In the genomic region with DNA sequence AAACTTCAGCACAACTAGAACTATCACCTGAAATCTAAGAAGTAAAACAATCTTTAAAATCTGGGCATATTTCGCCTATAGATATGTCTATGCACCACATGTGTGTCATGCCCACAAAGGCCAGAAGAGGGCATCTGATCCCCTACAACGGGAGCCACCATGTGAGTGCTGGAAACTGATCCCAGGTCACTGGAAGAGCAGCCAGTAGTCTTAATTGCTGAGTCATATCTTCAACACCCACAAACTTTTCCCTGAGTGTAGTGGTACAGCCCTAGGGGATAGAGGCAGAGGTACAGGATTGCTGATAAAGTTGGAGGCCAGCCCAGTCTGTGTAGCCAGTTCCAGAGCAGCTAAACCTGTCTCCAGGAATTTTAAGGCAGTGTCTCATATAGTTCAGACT, we compare ENCODE assay signal across 11 mouse cellular contexts. TPM values are rescaled to one million over a fixed set of nuclear protein-coding genes. Genes with fewer than 3 reads are reported as not detected.
DNase-seq lines count a peak whose midpoint lies in the region; ATAC-seq and TF ChIP-seq lines count a peak whose summit lies in the region.
"Had no signal": no experiment of that assay in that cellular context is flagged by ENCODE, and none has a peak within 500 bp of the region (broad histone marks: within the 10 kb centered on the region; RNA-seq: fewer than 3 reads in every experiment).

No protein-coding gene starts in this region.

- H3K9me3 ChIP-seq in ES-Bruce4 (replicated peaks; ENCODE audit: control insufficient read depth, insufficient read depth, low read length, poor library complexity, severe bottlenecking) = no peaks in the 10 kb centered on the region
- H3K9me3 ChIP-seq in lung, postnatal 0 days (ENCODE audit: low read length) = no peaks in the 10 kb centered on the region
- H3K9me3 ChIP-seq: embryonic facial prominence, embryonic 12.5 days had no signal

- WGBS in bone marrow, adult 2 months = 85% methylated on average over 2 of the region's 2 CpGs
- 97% methylated on average over 2 of the region's 2 CpGs for WGBS in lung, postnatal 0 days

- H3K27ac ChIP-seq in ES-Bruce4 (ENCODE audit: insufficient read depth, low read length) = peak overlapping the region; percentile 29; the same call in 1 of the 2 replicates
- no peak overlapping the region for H3K27ac ChIP-seq in bone marrow, adult 2 months (ENCODE audit: control insufficient read depth, insufficient read depth, low read depth, low read length, poor library complexity)
- H3K27ac ChIP-seq in lung, postnatal 0 days (ENCODE audit: low read length) = no peak overlapping the region
- H3K27ac ChIP-seq: embryonic facial prominence, embryonic 12.5 days had no signal

- 0 out of 2 replicates have a peak, but pooled peaks have one; percentile 18 for TF ChIP-seq EP300 in ES-Bruce4 (IDR thresholded peaks at IDR 0.05; ENCODE audit: insufficient read depth, low read depth, low read length)
- no peak for TF ChIP-seq EP300 in lung, postnatal 0 days (IDR thresholded peaks at IDR 0.05)

- H3K4me1 ChIP-seq in ES-Bruce4 (ENCODE audit: control insufficient read depth, insufficient read depth, low read length) = no peaks in the 10 kb centered on the region
- H3K4me1 ChIP-seq in bone marrow, adult 2 months (ENCODE audit: control insufficient read depth, insufficient read depth, low read length) = no peaks in the 10 kb centered on the region
- H3K4me1 ChIP-seq in lung, postnatal 0 days (ENCODE audit: insufficient read depth, low read depth, low read length) = no peaks in the 10 kb centered on the region
- H3K4me1 ChIP-seq: embryonic facial prominence, embryonic 12.5 days had no signal

- TF ChIP-seq CTCF in ES-Bruce4 (IDR thresholded peaks at IDR 0.05; ENCODE audit: low read depth, low read length) = peak; percentile 57
- peak; percentile 37 for TF ChIP-seq CTCF in bone marrow, adult 2 months (IDR thresholded peaks at IDR 0.05; ENCODE audit: control insufficient read depth, insufficient read depth, low read length)
- peak; percentile 59 for TF ChIP-seq CTCF in lung, postnatal 0 days (IDR thresholded peaks at IDR 0.05)

- H3K4me2 ChIP-seq in lung, postnatal 0 days (replicated peaks; ENCODE audit: low read depth, low read length) = no peak overlapping the region
- H3K4me2 ChIP-seq: embryonic facial prominence, embryonic 12.5 days; heart, embryonic 11.5 days had no signal

- no peak overlapping the region for H3K4me3 ChIP-seq in ES-Bruce4 (ENCODE audit: low read depth, low read length)
- no peak overlapping the region for H3K4me3 ChIP-seq in bone marrow, adult 2 months (replicated peaks; ENCODE audit: control insufficient read depth, low read depth, low read length)
- no peak overlapping the region for H3K4me3 ChIP-seq in lung, postnatal 0 days (ENCODE audit: low read depth, low read length)
- H3K4me3 ChIP-seq: embryonic facial prominence, embryonic 12.5 days; megakaryocyte, embryonic 14.5 days had no signal

- H3K36me3 ChIP-seq in ES-Bruce4 (ENCODE audit: control insufficient read depth, insufficient read depth, low read length, poor library complexity, severe bottlenecking) = peaks cover 12% of the 10 kb centered on the region
- peaks cover 41% of the 10 kb centered on the region for H3K36me3 ChIP-seq in lung, postnatal 0 days (ENCODE audit: insufficient read depth, low read length)

- ATAC-seq in lung, postnatal 0 days = no peak

- no peak overlapping the region for H3K9ac ChIP-seq in ES-Bruce4 (ENCODE audit: low read depth, poor library complexity, severe bottlenecking)
- H3K9ac ChIP-seq in lung, postnatal 0 days (replicated peaks; ENCODE audit: low read depth) = no peak overlapping the region
- H3K9ac ChIP-seq: embryonic facial prominence, embryonic 12.5 days had no signal

- no peaks in the 10 kb centered on the region for H3K27me3 ChIP-seq in ES-Bruce4 (ENCODE audit: control insufficient read depth, insufficient read depth, low read length, poor library complexity, severe bottlenecking)
- no peaks in the 10 kb centered on the region for H3K27me3 ChIP-seq in lung, postnatal 0 days (replicated peaks; ENCODE audit: insufficient read depth, low read length)
- H3K27me3 ChIP-seq: embryonic facial prominence, embryonic 12.5 days; megakaryocyte, embryonic 14.5 days had no signal

- TF ChIP-seq POLR2A in ES-Bruce4 (IDR thresholded peaks at IDR 0.05; ENCODE audit: insufficient read depth, low read length) = no peak
- TF ChIP-seq POLR2A in bone marrow, adult 2 months (IDR thresholded peaks at IDR 0.05; ENCODE audit: borderline replicate concordance, control insufficient read depth, low read depth, low read length) = no peak

- peak; percentile 34 for DNase-seq in kidney, postnatal 10 days
- DNase-seq in kidney, adult 9 months = no peak
- no peak for DNase-seq in lung, postnatal 0 days (ENCODE audit: low spot score)
- no peak for DNase-seq in T-cell, adult 2 months (ENCODE audit: low spot score)
- no peak for DNase-seq in right cerebral cortex, adult 18-20 months
- DNase-seq: adrenal gland, postnatal 10 days had no signal

RNA-seq across cellular contexts. Expression of a gene that starts 11.6 kb away (rescaled TPM):
- polyA plus RNA-seq in ES-Bruce4 (2011; ENCODE audit: insufficient read depth, insufficient read length, low read depth, missing spikeins) = 22.0 and 25.4 TPM in 2 replicates
- 25.4 and 36.2 TPM in 2 replicates for polyA plus RNA-seq in bone marrow, adult 2 months (2011; ENCODE audit: insufficient read depth, insufficient read length, low replicate concordance, missing spikeins)
- 28.2 and 28.4 TPM in 2 replicates for polyA plus RNA-seq in lung, postnatal 0 days (2015; fragmentation: Nextera tagmentation; extraction: Ambion mirVana)

RNA-seq across cellular contexts. Expression of a gene that starts 22.4 kb away (rescaled TPM):
- 2.2 and 6.0 TPM in 2 replicates for polyA plus RNA-seq in ES-Bruce4 (2011; ENCODE audit: insufficient read depth, insufficient read length, low read depth, missing spikeins)
- polyA plus RNA-seq in bone marrow, adult 2 months (2011; ENCODE audit: insufficient read depth, insufficient read length, low replicate concordance, missing spikeins) = 4.0 TPM in 1 of 2 replicates, not detected in the other
- 13.9 and 14.2 TPM in 2 replicates for polyA plus RNA-seq in lung, postnatal 0 days (2015; fragmentation: Nextera tagmentation; extraction: Ambion mirVana)

RNA-seq across cellular contexts. Expression of a gene that starts 29.1 kb away (rescaled TPM):
- polyA plus RNA-seq in ES-Bruce4 (2011; ENCODE audit: insufficient read depth, insufficient read length, low read depth, missing spikeins) = 0.21 TPM in 1 of 2 replicates, not detected in the other
- not detected in 2 replicates for polyA plus RNA-seq in bone marrow, adult 2 months (2011; ENCODE audit: insufficient read depth, insufficient read length, low replicate concordance, missing spikeins)
- 0.12 and 0.13 TPM in 2 replicates for polyA plus RNA-seq in lung, postnatal 0 days (2015; fragmentation: Nextera tagmentation; extraction: Ambion mirVana)
- polyA plus RNA-seq: heart, embryonic 11.5 days had no signal

RNA-seq across cellular contexts. Expression of a gene that starts 32.6 kb away (rescaled TPM):
- 117 and 128 TPM in 2 replicates for polyA plus RNA-seq in ES-Bruce4 (2011; ENCODE audit: insufficient read depth, insufficient read length, low read depth, missing spikeins)
- polyA plus RNA-seq in bone marrow, adult 2 months (2011; ENCODE audit: insufficient read depth, insufficient read length, low replicate concordance, missing spikeins) = 25.6 and 32.4 TPM in 2 replicates
- 4.2 and 5.1 TPM in 2 replicates for polyA plus RNA-seq in lung, postnatal 0 days (2015; fragmentation: Nextera tagmentation; extraction: Ambion mirVana)
